Mouse (Mus musculus) bone marrow, adult 2 months (tissue): Measurements from ENCODE around the gene Syce3.

Experiments used
- CTCF ChIP-seq: fragments of 200-500 bp; IDR thresholded peaks from 2 replicates; pipeline ENCODE4 v1.5.1; 2011; ENCODE audit warnings: low read length, control low read depth; ENCODE audit not compliant: control insufficient read depth, insufficient read depth
- POLR2A ChIP-seq: fragments of 200-500 bp; IDR thresholded peaks from 2 replicates; pipeline ENCODE4 v1.6.1; 2011; ENCODE audit warnings: low read depth, mild to moderate bottlenecking, control low read depth, low read length, borderline replicate concordance; ENCODE audit not compliant: control insufficient read depth

- TF ChIP-seq CTCF (no peak), POLR2A (no peak)
Observed at GRCm38 (mm10) chr15:89455642-89456041, 45.3 kb upstream of the Syce3 start.
